Mouse (Mus musculus) heart, embryonic 12.5 days (tissue): ENCODE measurements around the gene Smc5. TPM values are rescaled to one million over a fixed set of nuclear protein-coding genes. Genes with fewer than 3 reads are reported as not detected.

Experiments
- ATAC-seq: fragments of 200-750 bp; cut with Nextera tagmentation; 2 replicates; pipeline ENCODE4 v1.8.0; 2017; ENCODE audit warnings: moderate TSS enrichment, moderate library complexity; ENCODE audit not compliant: insufficient number of reproducible peaks, low FRiP score
- H3K27ac ChIP-seq: fragments of 300-500 bp; sonication (generic); 2 replicates; pipeline ENCODE4 v1.5.1; 2016; ENCODE audit warnings: mild to moderate bottlenecking, moderate library complexity; ENCODE audit not compliant: poor library complexity, severe bottlenecking
- H3K27me3 ChIP-seq: fragments of 300-500 bp; sonication (generic); replicated peaks from 2 replicates; pipeline ENCODE4 v1.6.1; 2016; ENCODE audit warnings: mild to moderate bottlenecking, moderate library complexity
- H3K36me3 ChIP-seq: fragments of 300-500 bp; sonication (generic); 2 replicates; pipeline ENCODE4 v1.6.1; 2016; ENCODE audit warnings: mild to moderate bottlenecking, moderate library complexity
- H3K4me1 ChIP-seq: fragments of 300-500 bp; sonication (generic); replicated peaks from 2 replicates; pipeline ENCODE4 v1.6.1; 2016; ENCODE audit warnings: mild to moderate bottlenecking
- H3K4me2 ChIP-seq: fragments of 300-500 bp; sonication (generic); 2 replicates; pipeline ENCODE4 v1.6.1; 2016; ENCODE audit warnings: mild to moderate bottlenecking, moderate library complexity
- H3K4me3 ChIP-seq: fragments of 300-500 bp; sonication (generic); 2 replicates; pipeline ENCODE4 v1.5.1; 2016; ENCODE audit warnings: mild to moderate bottlenecking
- H3K9ac ChIP-seq: fragments of 300-500 bp; sonication (generic); 2 replicates; pipeline ENCODE4 v1.6.1; 2016; ENCODE audit warnings: mild to moderate bottlenecking, moderate library complexity
- H3K9me3 ChIP-seq: fragments of 300-500 bp; sonication (generic); replicated peaks from 2 replicates; pipeline ENCODE4 v1.6.1; 2016; ENCODE audit warnings: mild to moderate bottlenecking, moderate library complexity
- WGBS: fragments of 180-500 bp; shearing (Covaris S2); methylation state at CpG from one replicate; pipeline ENCODE4 v1.1.7; 2016; 5-methylcytosine and 5-hydroxymethylcytosine counted together
- polyA plus RNA-seq: library from polyadenylated mRNA; unstranded; fragments of >200 nt; fragmentation: Nextera tagmentation; extraction: Ambion mirVana; gene quantifications from 2 replicates; pipeline ENCODE4 v1.2.1, GENCODE M21; 2016

Smc5 gene
- 35.1 and 38.6 TPM in 2 replicates for polyA plus RNA-seq

DNA sequence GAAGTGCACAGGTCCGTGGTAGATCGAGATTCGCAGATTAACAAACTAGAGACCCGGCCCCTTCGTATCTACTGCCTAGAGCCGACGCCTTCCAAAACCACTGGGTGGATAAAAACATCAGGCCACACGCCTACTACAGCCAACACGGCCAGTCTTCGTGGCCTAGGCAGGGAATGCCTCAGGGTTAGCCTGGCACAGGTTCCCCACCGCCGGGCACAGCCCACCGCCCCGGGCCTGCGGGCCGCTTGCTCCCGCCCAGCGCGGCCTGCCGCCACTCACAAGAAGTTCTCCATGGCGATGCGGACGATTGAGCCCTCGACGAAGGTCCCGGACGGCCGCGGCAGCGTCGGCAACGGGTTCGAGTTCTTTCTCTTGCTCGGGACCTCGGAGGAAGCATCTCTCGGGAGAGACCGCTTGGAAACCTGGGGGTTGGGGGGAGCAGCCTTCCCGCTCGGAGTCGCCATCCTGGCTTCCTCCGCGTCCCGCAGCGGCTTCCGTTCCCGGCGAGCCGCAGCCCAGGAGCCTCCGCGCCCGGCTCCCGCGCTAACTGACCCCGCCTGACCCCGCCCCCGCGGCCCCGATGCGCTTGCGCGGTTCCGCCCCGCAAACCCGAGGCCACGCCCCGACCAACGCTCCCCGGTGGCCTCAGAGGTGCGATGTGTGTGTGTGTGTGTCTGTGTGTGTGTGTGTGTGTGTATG lies at the start of gene Smc5:
Smc5 (minus strand) TSS at position 543 of the 699 bp plus-strand sequence.
- peaks cover 10% of the 10 kb centered on the region; the same call in 1 of the 2 replicates for H3K4me1 ChIP-seq
- ATAC-seq: peak; percentile 96
- H3K4me3 ChIP-seq: peak within 1 kb of the TSS; percentile 93
- peak within 1 kb of the TSS; percentile 60; the same call in 1 of the 2 replicates for H3K27ac ChIP-seq
- H3K36me3 ChIP-seq: peaks cover 2% of the 10 kb centered on the region
- H3K9me3 ChIP-seq: no peaks in the 10 kb centered on the region
- peak within 1 kb of the TSS; percentile 75 for H3K4me2 ChIP-seq
- H3K27me3 ChIP-seq: no peaks in the 10 kb centered on the region
- WGBS: under 1% methylated on average over 69 of the region's 69 CpGs
- H3K9ac ChIP-seq: peak within 1 kb of the TSS; percentile 85

DNA sequence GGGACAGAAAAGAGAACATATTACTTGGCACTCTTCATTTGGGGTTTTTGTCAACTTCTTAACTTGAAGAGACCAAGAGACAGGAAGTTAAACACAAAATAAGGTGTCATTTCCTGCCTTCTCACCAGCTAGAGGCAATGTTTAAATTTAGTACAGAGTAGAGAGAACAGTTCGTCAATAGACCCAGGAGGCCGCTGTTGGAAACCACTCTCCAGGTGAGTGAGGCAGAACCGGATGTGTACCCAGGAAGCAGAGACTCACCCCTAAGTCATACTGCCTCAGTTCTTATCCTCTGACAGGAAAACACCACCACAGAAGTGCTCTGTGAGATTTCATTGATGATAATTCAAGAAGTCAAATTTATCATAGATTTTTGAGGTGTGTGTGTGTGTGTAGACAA lies 49.4 kb upstream of the Smc5 start:
- Histone ChIP-seq H3K27me3 (no peaks in the 10 kb centered on the region), H3K4me2 (no peak overlapping the region), H3K4me1 (no peaks in the 10 kb centered on the region), H3K9ac (no peak overlapping the region), H3K9me3 (no peaks in the 10 kb centered on the region), H3K4me3 (no peak overlapping the region), H3K27ac (no peak overlapping the region), H3K36me3 (no peaks in the 10 kb centered on the region)
- 64% methylated on average over 3 of the region's 3 CpGs for WGBS
- ATAC-seq: no peak

DNA sequence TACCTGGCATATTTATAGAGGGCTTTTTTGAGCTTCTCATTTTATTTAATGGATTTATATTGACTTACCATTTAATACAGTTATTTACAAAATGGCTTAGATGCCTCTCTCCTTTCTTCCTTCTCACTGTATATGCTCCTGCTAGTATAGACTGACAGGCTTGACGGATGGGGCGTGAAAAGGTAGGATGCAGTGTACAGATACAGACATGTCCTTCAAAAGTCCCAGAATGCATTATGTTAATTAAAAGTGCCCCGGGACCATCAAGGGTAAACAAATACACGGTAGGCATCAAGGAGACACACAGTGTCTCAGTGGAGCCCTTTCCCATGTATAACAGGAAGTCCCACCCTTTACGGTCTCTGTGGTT lies 44.3 kb upstream of the Smc5 start:
- Histone ChIP-seq H3K36me3 (no peaks in the 10 kb centered on the region), H3K9me3 (no peaks in the 10 kb centered on the region), H3K27ac (no peak overlapping the region), H3K4me1 (no peaks in the 10 kb centered on the region), H3K4me2 (no peak overlapping the region), H3K9ac (no peak overlapping the region), H3K27me3 (no peaks in the 10 kb centered on the region), H3K4me3 (no peak overlapping the region)
- 77% methylated on average over 5 of the region's 5 CpGs for WGBS
- no peak for ATAC-seq

DNA sequence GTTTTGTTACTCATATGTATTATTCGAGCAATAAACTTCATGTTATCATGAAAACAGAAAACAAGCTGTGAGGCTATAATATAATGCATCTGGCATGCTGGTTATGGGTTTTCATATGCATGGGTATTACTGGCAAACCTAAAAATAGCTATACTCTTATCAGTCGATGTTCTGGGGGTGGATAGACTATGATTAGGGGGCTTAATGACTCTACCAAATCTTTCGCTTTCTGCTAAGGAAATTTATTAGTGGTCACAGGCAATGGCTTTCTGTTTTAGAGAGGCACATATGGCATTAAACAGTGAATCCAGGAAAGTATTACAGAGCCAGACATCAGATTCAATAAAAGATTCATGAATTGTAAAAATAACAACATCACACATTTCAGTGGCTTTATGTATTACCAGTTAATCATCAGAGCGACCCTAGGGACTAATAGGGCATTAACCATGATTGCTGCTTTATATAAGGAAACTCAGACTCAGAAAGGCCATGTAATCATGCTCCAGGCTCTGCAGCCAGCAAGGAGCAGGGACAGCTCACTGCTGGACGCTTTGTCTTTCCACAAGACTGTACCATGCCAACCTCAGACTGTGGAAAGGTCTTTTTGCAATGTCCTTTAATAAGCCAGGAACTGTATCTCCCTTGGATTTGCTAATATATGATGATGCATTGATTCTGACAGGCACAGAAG lies 43.7 kb upstream of the Smc5 start:
- no peaks in the 10 kb centered on the region for H3K27me3 ChIP-seq
- H3K4me2 ChIP-seq: no peak overlapping the region
- no peaks in the 10 kb centered on the region for H3K9me3 ChIP-seq
- WGBS: 62% methylated on average over 5 of the region's 5 CpGs
- H3K27ac ChIP-seq: no peak overlapping the region
- no peaks in the 10 kb centered on the region for H3K36me3 ChIP-seq
- H3K4me3 ChIP-seq: no peak overlapping the region
- no peak overlapping the region for H3K9ac ChIP-seq
- no peak for ATAC-seq
- no peaks in the 10 kb centered on the region for H3K4me1 ChIP-seq

GRCm38 (mm10) chr19:23316851-23317250 lies 43.2 kb upstream of the Smc5 start:
- no peak overlapping the region for H3K4me3 ChIP-seq

DNA sequence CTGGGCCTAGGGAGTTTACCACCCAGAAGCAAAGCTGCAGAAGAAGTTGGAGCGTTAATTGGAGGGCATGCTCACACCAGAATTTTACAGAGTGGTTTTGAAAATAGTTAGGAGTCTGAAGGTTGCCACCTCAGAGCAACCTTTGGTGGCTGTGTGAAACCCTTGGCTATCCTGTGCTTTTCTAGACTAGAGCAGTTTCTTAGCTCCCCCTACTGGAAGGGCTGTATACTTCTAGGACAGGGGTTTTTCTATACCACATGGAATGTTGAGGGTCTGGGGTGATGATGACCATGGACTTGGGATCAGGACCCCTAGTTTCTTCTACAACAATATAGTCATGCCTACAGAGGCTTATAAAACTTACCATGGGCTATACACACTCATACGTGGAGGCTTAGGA lies 36.3 kb upstream of the Smc5 start:
- H3K9me3 ChIP-seq: no peaks in the 10 kb centered on the region
- no peak overlapping the region for H3K4me2 ChIP-seq
- WGBS: 89% methylated on average over 2 of the region's 2 CpGs
- H3K27me3 ChIP-seq: no peaks in the 10 kb centered on the region
- no peak for ATAC-seq
- H3K9ac ChIP-seq: no peak overlapping the region
- no peaks in the 10 kb centered on the region for H3K4me1 ChIP-seq
- H3K27ac ChIP-seq: no peak overlapping the region
- no peaks in the 10 kb centered on the region for H3K36me3 ChIP-seq
- no peak overlapping the region for H3K4me3 ChIP-seq

More at GRCm38 (mm10) chr19:23316851-23317250, 43.2 kb upstream of the Smc5 start:
- Histone ChIP-seq H3K9ac (no peak overlapping the region), H3K27me3 (no peaks in the 10 kb centered on the region), H3K9me3 (no peaks in the 10 kb centered on the region), H3K4me1 (no peaks in the 10 kb centered on the region), H3K4me2 (no peak overlapping the region), H3K27ac (no peak overlapping the region), H3K36me3 (no peaks in the 10 kb centered on the region)
- WGBS: 76% methylated on average over 5 of the region's 5 CpGs
- ATAC-seq: no peak

DNA sequence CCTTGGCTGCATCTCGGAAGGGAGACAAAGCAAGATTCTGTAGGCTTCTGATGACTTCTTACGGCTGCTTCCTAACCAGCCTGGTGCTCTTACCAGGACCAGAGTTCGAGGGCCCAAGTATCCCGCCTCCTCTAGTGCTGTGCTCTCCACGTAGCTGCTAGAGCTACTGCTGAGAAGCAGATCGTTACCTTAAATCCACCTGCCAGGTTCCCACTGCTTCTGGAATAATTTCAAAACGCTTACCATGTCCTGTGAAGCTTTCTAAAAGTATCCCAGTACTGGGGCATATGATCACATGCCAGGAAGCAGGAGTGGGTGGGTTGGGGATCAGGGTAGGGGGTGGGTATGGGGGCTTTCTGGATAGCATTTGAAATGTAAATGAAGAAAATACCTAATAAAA lies 33.0 kb upstream of the Smc5 start:
- Histone ChIP-seq H3K9ac (no peak overlapping the region), H3K4me1 (no peaks in the 10 kb centered on the region), H3K36me3 (no peaks in the 10 kb centered on the region), H3K27ac (no peak overlapping the region), H3K4me2 (no peak overlapping the region), H3K9me3 (no peaks in the 10 kb centered on the region), H3K27me3 (no peaks in the 10 kb centered on the region), H3K4me3 (no peak overlapping the region)
- ATAC-seq: no peak
- 70% methylated on average over 7 of the region's 7 CpGs for WGBS

DNA sequence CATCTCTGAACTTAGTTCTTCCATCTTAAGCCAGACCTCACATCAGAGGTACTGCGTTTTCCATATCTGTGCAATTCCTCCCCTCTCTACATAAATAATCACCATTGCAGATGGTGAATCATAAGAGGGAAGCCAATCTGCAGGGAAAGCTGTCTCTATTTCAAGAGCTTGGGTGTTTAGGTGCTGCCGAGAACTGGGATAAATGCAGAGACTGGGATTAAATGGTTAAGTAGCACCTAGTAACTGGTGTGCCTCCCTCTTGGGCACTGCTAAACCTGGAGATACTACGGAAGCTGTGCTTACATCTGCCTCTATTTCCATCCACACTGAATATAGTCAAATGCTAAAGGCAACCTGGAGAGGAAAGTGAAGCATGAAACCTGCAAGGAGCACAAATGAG lies 26.3 kb upstream of the Smc5 start:
- Histone ChIP-seq H3K9ac (no peak overlapping the region), H3K4me3 (no peak overlapping the region), H3K9me3 (no peaks in the 10 kb centered on the region), H3K4me1 (no peaks in the 10 kb centered on the region), H3K27ac (no peak overlapping the region), H3K36me3 (no peaks in the 10 kb centered on the region), H3K27me3 (no peaks in the 10 kb centered on the region), H3K4me2 (no peak overlapping the region)
- 78% methylated on average over 3 of the region's 3 CpGs for WGBS
- no peak for ATAC-seq

- 91% methylated on average over 1 of the region's 1 CpGs for WGBS
- ATAC-seq: no peak
- Histone ChIP-seq H3K9ac (no peak overlapping the region), H3K4me2 (no peak overlapping the region), H3K4me1 (no peaks in the 10 kb centered on the region), H3K4me3 (no peak overlapping the region), H3K27ac (no peak overlapping the region), H3K36me3 (no peaks in the 10 kb centered on the region), H3K27me3 (no peaks in the 10 kb centered on the region), H3K9me3 (no peaks in the 10 kb centered on the region)
Measured at GRCm38 (mm10) chr19:23298917-23299316, 25.2 kb upstream of the Smc5 start.

- Histone ChIP-seq H3K9ac (no peak overlapping the region), H3K27me3 (no peaks in the 10 kb centered on the region), H3K27ac (no peak overlapping the region), H3K36me3 (no peaks in the 10 kb centered on the region), H3K4me2 (no peak overlapping the region), H3K4me1 (no peaks in the 10 kb centered on the region), H3K4me3 (no peak overlapping the region), H3K9me3 (no peaks in the 10 kb centered on the region)
- ATAC-seq: no peak
Measured at GRCm38 (mm10) chr19:23297191-23297590, 23.5 kb upstream of the Smc5 start.

GRCm38 (mm10) chr19:23289251-23289650 lies 15.6 kb upstream of the Smc5 start:
- H3K9me3 ChIP-seq: peaks cover 3% of the 10 kb centered on the region; the same call in 1 of the 2 replicates
- no peak overlapping the region for H3K4me2 ChIP-seq
- no peaks in the 10 kb centered on the region for H3K4me1 ChIP-seq
- H3K4me3 ChIP-seq: no peak overlapping the region
- H3K27me3 ChIP-seq: no peaks in the 10 kb centered on the region
- no peaks in the 10 kb centered on the region for H3K36me3 ChIP-seq
- H3K9ac ChIP-seq: no peak overlapping the region
- no peak overlapping the region for H3K27ac ChIP-seq
- WGBS: 59% methylated on average over 1 of the region's 1 CpGs
- ATAC-seq: no peak
